Mouse (Mus musculus): ENCODE data around the gene Cenps. TPM values are rescaled to one million over a fixed set of nuclear protein-coding genes. Genes with fewer than 3 reads are reported as not detected.
"Not testable (repeated sequence)": the region's sequence is repeated elsewhere in the genome, so short reads cannot be mapped to it uniquely, and the experiment has no call there.

The Cenps gene
- polyA plus RNA-seq, 1 experiment from 2014 or later: 30.7 TPM

- no peak for ATAC-seq (ENCODE audit: low FRiP score, low read depth)
- no peaks in the 10 kb centered on the region for H3K27me3 ChIP-seq (replicated peaks)
- 79% methylated on average over 7 of the region's 7 CpGs for WGBS
Measured at GRCm38 (mm10) chr4:149170394-149170931, 33.0 kb upstream of the Cenps start.

GRCm38 (mm10) chr4:149169926-149170325 is 32.5 kb upstream of the Cenps start:
- H3K9ac ChIP-seq; H3K27ac ChIP-seq; ATAC-seq (ENCODE audit: low FRiP score, low read depth); H3K4me3 ChIP-seq; H3K36me3 ChIP-seq; H3K4me2 ChIP-seq (replicated peaks); H3K9me3 ChIP-seq; H3K27me3 ChIP-seq (replicated peaks); H3K4me1 ChIP-seq: not testable (repeated sequence)
- WGBS: 81% methylated on average over 7 of the region's 8 CpGs

More at GRCm38 (mm10) chr4:149170394-149170931, 33.0 kb upstream of the Cenps start:
- Histone ChIP-seq H3K27ac (no peak overlapping the region), H3K36me3 (peaks cover 7% of the 10 kb centered on the region; the same call in 1 of the 2 replicates), H3K9ac (no peak overlapping the region), H3K4me1 (peaks cover 4% of the 10 kb centered on the region; the same call in 1 of the 2 replicates), H3K4me2 (replicated peaks) (no peak overlapping the region), H3K9me3 (no peaks in the 10 kb centered on the region), H3K4me3 (no peak overlapping the region)

- Histone ChIP-seq H3K9ac (no peak overlapping the region), H3K4me1 (peaks cover 9% of the 10 kb centered on the region; the same call in 1 of the 2 replicates), H3K9me3 (no peaks in the 10 kb centered on the region), H3K4me3 (no peak overlapping the region), H3K27ac (no peak overlapping the region), H3K4me2 (replicated peaks) (peak overlapping the region; percentile 95; the same call in 1 of the 2 replicates), H3K36me3 (peaks cover 8% of the 10 kb centered on the region; the same call in 1 of the 2 replicates), H3K27me3 (replicated peaks) (no peaks in the 10 kb centered on the region)
- WGBS: 87% methylated on average over 2 of the region's 2 CpGs
- ATAC-seq (ENCODE audit: low FRiP score, low read depth): no peak
Measured at GRCm38 (mm10) chr4:149168016-149168415, 30.6 kb upstream of the Cenps start.

GRCm38 (mm10) chr4:149166957-149167611 is 29.7 kb upstream of the Cenps start:
- WGBS: 2% methylated on average over 27 of the region's 27 CpGs
- no peaks in the 10 kb centered on the region for H3K9me3 ChIP-seq
- peak; percentile 62 for ATAC-seq (ENCODE audit: low FRiP score, low read depth)
- H3K27ac ChIP-seq: no peak overlapping the region
- H3K9ac ChIP-seq: peak overlapping the region; percentile 70
- H3K4me2 ChIP-seq (replicated peaks): peak overlapping the region; percentile 95
- H3K36me3 ChIP-seq: peaks cover 11% of the 10 kb centered on the region
- peak overlapping the region; percentile 73 for H3K4me3 ChIP-seq
- H3K27me3 ChIP-seq (replicated peaks): no peaks in the 10 kb centered on the region
- peaks cover 9% of the 10 kb centered on the region; the same call in 1 of the 2 replicates for H3K4me1 ChIP-seq

GRCm38 (mm10) chr4:149166215-149166946 is 29.0 kb upstream of the Cenps start, which contains the start of gene Pgd:
Gene Pgd, minus strand, starts transcription at chr4:149166771.
- Histone ChIP-seq H3K27ac (peak within 1 kb of the TSS; percentile 5; the same call in 1 of the 2 replicates), H3K9ac (peak within 1 kb of the TSS; percentile 70), H3K27me3 (replicated peaks) (no peaks in the 10 kb centered on the region), H3K4me2 (replicated peaks) (peak within 1 kb of the TSS; percentile 95), H3K4me1 (peaks cover 9% of the 10 kb centered on the region; the same call in 1 of the 2 replicates), H3K9me3 (no peaks in the 10 kb centered on the region), H3K4me3 (peak within 1 kb of the TSS; percentile 73), H3K36me3 (peaks cover 17% of the 10 kb centered on the region)
- WGBS: under 1% methylated on average over 59 of the region's 59 CpGs
- ATAC-seq (ENCODE audit: low FRiP score, low read depth): peak; percentile 100

- no peak for ATAC-seq (ENCODE audit: low FRiP score, low read depth)
- peaks cover 38% of the 10 kb centered on the region for H3K36me3 ChIP-seq
Measured at GRCm38 (mm10) chr4:149164150-149164549, 26.7 kb upstream of the Cenps start.

GRCm38 (mm10) chr4:149163196-149163595 is 25.8 kb upstream of the Cenps start:
- Histone ChIP-seq H3K4me1 (peaks cover 9% of the 10 kb centered on the region; the same call in 1 of the 2 replicates), H3K27ac (no peak overlapping the region), H3K27me3 (replicated peaks) (no peaks in the 10 kb centered on the region), H3K36me3 (peaks cover 48% of the 10 kb centered on the region), H3K9me3 (no peaks in the 10 kb centered on the region), H3K4me2 (replicated peaks) (no peak overlapping the region), H3K4me3 (no peak overlapping the region), H3K9ac (no peak overlapping the region)
- no peak for ATAC-seq (ENCODE audit: low FRiP score, low read depth)
- WGBS: 74% methylated on average over 1 of the region's 1 CpGs

More at GRCm38 (mm10) chr4:149164150-149164549, 26.7 kb upstream of the Cenps start:
- 67% methylated on average over 5 of the region's 5 CpGs for WGBS
- no peaks in the 10 kb centered on the region for H3K9me3 ChIP-seq
- no peak overlapping the region for H3K27ac ChIP-seq
- H3K9ac ChIP-seq: no peak overlapping the region
- no peak overlapping the region for H3K4me3 ChIP-seq
- H3K4me2 ChIP-seq (replicated peaks): no peak overlapping the region
- no peaks in the 10 kb centered on the region for H3K27me3 ChIP-seq (replicated peaks)
- peaks cover 9% of the 10 kb centered on the region; the same call in 1 of the 2 replicates for H3K4me1 ChIP-seq

GRCm38 (mm10) chr4:149161166-149161565 is 23.7 kb upstream of the Cenps start:
- Histone ChIP-seq H3K4me1 (peaks cover 9% of the 10 kb centered on the region; the same call in 1 of the 2 replicates), H3K9ac (no peak overlapping the region), H3K4me2 (replicated peaks) (no peak overlapping the region), H3K27me3 (replicated peaks) (no peaks in the 10 kb centered on the region), H3K36me3 (peaks cover 67% of the 10 kb centered on the region), H3K4me3 (no peak overlapping the region), H3K9me3 (no peaks in the 10 kb centered on the region), H3K27ac (no peak overlapping the region)
- 97% methylated on average over 6 of the region's 6 CpGs for WGBS
- no peak for ATAC-seq (ENCODE audit: low FRiP score, low read depth)

- Histone ChIP-seq H3K9ac (no peak overlapping the region), H3K4me2 (replicated peaks) (no peak overlapping the region), H3K9me3 (no peaks in the 10 kb centered on the region), H3K27ac (no peak overlapping the region), H3K4me1 (no peaks in the 10 kb centered on the region), H3K27me3 (replicated peaks) (no peaks in the 10 kb centered on the region), H3K4me3 (no peak overlapping the region), H3K36me3 (peaks cover 79% of the 10 kb centered on the region)
- no peak for ATAC-seq (ENCODE audit: low FRiP score, low read depth)
- WGBS: 90% methylated on average over 13 of the region's 13 CpGs
Measured at GRCm38 (mm10) chr4:149159891-149160290, 22.5 kb upstream of the Cenps start.

GRCm38 (mm10) chr4:149159203-149159602 is 21.8 kb upstream of the Cenps start:
- no peaks in the 10 kb centered on the region for H3K27me3 ChIP-seq (replicated peaks)
- H3K4me2 ChIP-seq (replicated peaks): no peak overlapping the region
- no peaks in the 10 kb centered on the region for H3K4me1 ChIP-seq
- peaks cover 83% of the 10 kb centered on the region for H3K36me3 ChIP-seq
- no peak overlapping the region for H3K4me3 ChIP-seq
- no peak for ATAC-seq (ENCODE audit: low FRiP score, low read depth)
- no peaks in the 10 kb centered on the region for H3K9me3 ChIP-seq
- H3K9ac ChIP-seq: no peak overlapping the region
- 96% methylated on average over 2 of the region's 2 CpGs for WGBS
- no peak overlapping the region for H3K27ac ChIP-seq

- ATAC-seq (ENCODE audit: low FRiP score, low read depth): no peak
- no peak overlapping the region for H3K4me2 ChIP-seq (replicated peaks)
- WGBS: 61% methylated on average over 8 of the region's 8 CpGs
Measured at GRCm38 (mm10) chr4:149157415-149157973, 20.1 kb upstream of the Cenps start.

GRCm38 (mm10) chr4:149155711-149156110 is 18.3 kb upstream of the Cenps start:
- 96% methylated on average over 6 of the region's 6 CpGs for WGBS
- H3K36me3 ChIP-seq: peaks cover 97% of the 10 kb centered on the region

More at GRCm38 (mm10) chr4:149157415-149157973, 20.1 kb upstream of the Cenps start:
- Histone ChIP-seq H3K4me3 (no peak overlapping the region), H3K27me3 (replicated peaks) (no peaks in the 10 kb centered on the region), H3K36me3 (peaks cover 95% of the 10 kb centered on the region), H3K9ac (no peak overlapping the region), H3K9me3 (no peaks in the 10 kb centered on the region), H3K4me1 (no peaks in the 10 kb centered on the region), H3K27ac (no peak overlapping the region)

More at GRCm38 (mm10) chr4:149155711-149156110, 18.3 kb upstream of the Cenps start:
- H3K9ac ChIP-seq: no peak overlapping the region
- no peaks in the 10 kb centered on the region for H3K27me3 ChIP-seq (replicated peaks)
- H3K9me3 ChIP-seq: no peaks in the 10 kb centered on the region
- no peak overlapping the region for H3K27ac ChIP-seq
- no peak overlapping the region for H3K4me3 ChIP-seq
- ATAC-seq (ENCODE audit: low FRiP score, low read depth): no peak
- no peak overlapping the region for H3K4me2 ChIP-seq (replicated peaks)
- H3K4me1 ChIP-seq: no peaks in the 10 kb centered on the region
